Mouse (Mus musculus) embryonic facial prominence, embryonic 12.5 days (tissue): ENCODE results near the gene Smim6. TPM values are rescaled to one million over a fixed set of nuclear protein-coding genes. Genes with fewer than 3 reads are reported as not detected.

Experiments used
- ATAC-seq: fragments of 200-750 bp; cut with Nextera tagmentation; 2 replicates; pipeline ENCODE4 v1.8.0; 2017; ENCODE audit not compliant: insufficient number of reproducible peaks, insufficient read depth, low FRiP score, low TSS enrichment
- H3K27ac ChIP-seq: fragments of 300-500 bp; sonication (generic); 2 replicates; pipeline ENCODE4 v1.5.1; 2016; ENCODE audit warnings: mild to moderate bottlenecking
- H3K27me3 ChIP-seq: fragments of 300-500 bp; sonication (generic); 2 replicates; pipeline ENCODE4 v1.6.1; 2016; ENCODE audit warnings: mild to moderate bottlenecking, moderate library complexity
- H3K36me3 ChIP-seq: fragments of 300-500 bp; sonication (generic); 2 replicates; pipeline ENCODE4 v1.6.1; 2016; ENCODE audit warnings: mild to moderate bottlenecking
- H3K4me1 ChIP-seq: fragments of 300-500 bp; sonication (generic); 2 replicates; pipeline ENCODE4 v1.6.1; 2016
- H3K4me2 ChIP-seq: fragments of 300-500 bp; sonication (generic); replicated peaks from 2 replicates; pipeline ENCODE4 v1.6.1; 2016; ENCODE audit warnings: mild to moderate bottlenecking, moderate library complexity
- H3K4me3 ChIP-seq: fragments of 300-500 bp; sonication (generic); 2 replicates; pipeline ENCODE4 v1.5.1; 2016; ENCODE audit warnings: mild to moderate bottlenecking
- H3K9ac ChIP-seq: fragments of 300-500 bp; sonication (generic); 2 replicates; pipeline ENCODE4 v1.6.1; 2016; ENCODE audit warnings: mild to moderate bottlenecking, moderate library complexity
- H3K9me3 ChIP-seq: fragments of 300-500 bp; sonication (generic); 2 replicates; pipeline ENCODE4 v1.6.1; 2016; ENCODE audit warnings: mild to moderate bottlenecking, moderate library complexity
- WGBS: fragments of 180-500 bp; shearing (Covaris S2); methylation state at CpG from one replicate; pipeline ENCODE4 v1.1.7; 2016; 5-methylcytosine and 5-hydroxymethylcytosine counted together
- polyA plus RNA-seq: library from polyadenylated mRNA; unstranded; fragments of >200 nt; fragmentation: Nextera tagmentation; extraction: Ambion mirVana; gene quantifications from 2 replicates; pipeline ENCODE4 v1.2.1, GENCODE M21; 2016

Smim6 gene
- polyA plus RNA-seq, 1 experiment from 2014 or later = 1.00 TPM

- H3K4me2 ChIP-seq = no peak overlapping the region
- no peak for ATAC-seq
- no peaks in the 10 kb centered on the region for H3K9me3 ChIP-seq
- H3K27ac ChIP-seq = no peak overlapping the region
- H3K4me1 ChIP-seq = no peaks in the 10 kb centered on the region
- no peak overlapping the region for H3K4me3 ChIP-seq
- H3K27me3 ChIP-seq = no peaks in the 10 kb centered on the region
- 85% methylated on average over 5 of the region's 5 CpGs for WGBS
- H3K9ac ChIP-seq = no peak overlapping the region
- peaks cover 27% of the 10 kb centered on the region; the same call in 1 of the 2 replicates for H3K36me3 ChIP-seq
Measured at GRCm38 (mm10) chr11:115918637-115919036, 6.8 kb downstream of the Smim6 start.

- H3K9me3 ChIP-seq = no peaks in the 10 kb centered on the region
- ATAC-seq = no peak
- no peaks in the 10 kb centered on the region for H3K27me3 ChIP-seq
- no peak overlapping the region for H3K4me3 ChIP-seq
- no peaks in the 10 kb centered on the region for H3K4me1 ChIP-seq
- H3K36me3 ChIP-seq = peaks cover 29% of the 10 kb centered on the region; the same call in 1 of the 2 replicates
- 87% methylated on average over 5 of the region's 5 CpGs for WGBS
- no peak overlapping the region for H3K4me2 ChIP-seq
- no peak overlapping the region for H3K9ac ChIP-seq
- no peak overlapping the region for H3K27ac ChIP-seq
Measured at GRCm38 (mm10) chr11:115919073-115919472, 7.3 kb downstream of the Smim6 start.

- H3K9me3 ChIP-seq = no peaks in the 10 kb centered on the region
- no peak for ATAC-seq
- H3K9ac ChIP-seq = no peak overlapping the region
- 52% methylated on average over 6 of the region's 6 CpGs for WGBS
- no peak overlapping the region for H3K4me3 ChIP-seq
- no peak overlapping the region for H3K4me2 ChIP-seq
- peaks cover 29% of the 10 kb centered on the region for H3K36me3 ChIP-seq
- no peaks in the 10 kb centered on the region for H3K27me3 ChIP-seq
- H3K4me1 ChIP-seq = no peaks in the 10 kb centered on the region
- H3K27ac ChIP-seq = no peak overlapping the region
Measured at GRCm38 (mm10) chr11:115920110-115920818, 8.4 kb downstream of the Smim6 start.

- no peaks in the 10 kb centered on the region for H3K9me3 ChIP-seq
- no peak overlapping the region for H3K4me3 ChIP-seq
- H3K36me3 ChIP-seq = peaks cover 18% of the 10 kb centered on the region
- 89% methylated on average over 1 of the region's 1 CpGs for WGBS
- H3K4me1 ChIP-seq = no peaks in the 10 kb centered on the region
- H3K27me3 ChIP-seq = no peaks in the 10 kb centered on the region
- H3K4me2 ChIP-seq = no peak overlapping the region
- H3K27ac ChIP-seq = no peak overlapping the region
- ATAC-seq = no peak
- no peak overlapping the region for H3K9ac ChIP-seq
Measured at GRCm38 (mm10) chr11:115921986-115922385, 10.2 kb downstream of the Smim6 start.

GRCm38 (mm10) chr11:115929031-115929430 lies 17.2 kb downstream of the Smim6 start:
- Histone ChIP-seq H3K4me3 (no peak overlapping the region), H3K27me3 (no peaks in the 10 kb centered on the region), H3K27ac (no peak overlapping the region), H3K4me1 (peaks cover 11% of the 10 kb centered on the region), H3K9me3 (no peaks in the 10 kb centered on the region), H3K36me3 (peaks cover 27% of the 10 kb centered on the region), H3K4me2 (no peak overlapping the region), H3K9ac (no peak overlapping the region)
- ATAC-seq = no peak
- 91% methylated on average over 8 of the region's 8 CpGs for WGBS

GRCm38 (mm10) chr11:115929818-115930217 lies 18.0 kb downstream of the Smim6 start:
- Histone ChIP-seq H3K4me3 (no peak overlapping the region), H3K4me1 (peaks cover 19% of the 10 kb centered on the region), H3K27ac (no peak overlapping the region), H3K4me2 (no peak overlapping the region), H3K9me3 (no peaks in the 10 kb centered on the region), H3K27me3 (no peaks in the 10 kb centered on the region), H3K9ac (no peak overlapping the region), H3K36me3 (peaks cover 22% of the 10 kb centered on the region)
- WGBS = 62% methylated on average over 3 of the region's 3 CpGs
- no peak for ATAC-seq

GRCm38 (mm10) chr11:115931235-115931634 lies 19.4 kb downstream of the Smim6 start:
- ATAC-seq = no peak
- Histone ChIP-seq H3K27me3 (no peaks in the 10 kb centered on the region), H3K9ac (no peak overlapping the region), H3K36me3 (peaks cover 22% of the 10 kb centered on the region), H3K4me1 (peaks cover 20% of the 10 kb centered on the region), H3K4me3 (no peak overlapping the region), H3K4me2 (no peak overlapping the region), H3K27ac (no peak overlapping the region), H3K9me3 (no peaks in the 10 kb centered on the region)
- WGBS = 72% methylated on average over 3 of the region's 3 CpGs

GRCm38 (mm10) chr11:115933108-115933746 lies 21.4 kb downstream of the Smim6 start, which contains the start of the genes Sap30bp and Recql5:
Gene Sap30bp (plus strand): TSS chr11:115933282.
Gene Recql5 (minus strand): TSS chr11:115933477.
- 1% methylated on average over 28 of the region's 28 CpGs for WGBS
- no peak within 1 kb of the TSS for H3K27ac ChIP-seq

GRCm38 (mm10) chr11:115933747-115934110 lies 21.9 kb downstream of the Smim6 start:
- peak overlapping the region; percentile 89 for H3K9ac ChIP-seq
- peak; percentile 36; the same call in 1 of the 2 replicates for ATAC-seq
- H3K27me3 ChIP-seq = no peaks in the 10 kb centered on the region
- peak overlapping the region; percentile 86 for H3K4me2 ChIP-seq
- 1% methylated on average over 16 of the region's 16 CpGs for WGBS
- no peaks in the 10 kb centered on the region for H3K9me3 ChIP-seq
- H3K27ac ChIP-seq = no peak overlapping the region
- peak overlapping the region; percentile 94 for H3K4me3 ChIP-seq
- peaks cover 17% of the 10 kb centered on the region for H3K36me3 ChIP-seq
- H3K4me1 ChIP-seq = peaks cover 20% of the 10 kb centered on the region

More at GRCm38 (mm10) chr11:115933108-115933746, 21.4 kb downstream of the Smim6 start, which contains the start of the genes Sap30bp and Recql5:
- peak; percentile 97 for ATAC-seq
- H3K4me2 ChIP-seq = peak within 1 kb of the TSS; percentile 86
- peaks cover 20% of the 10 kb centered on the region for H3K4me1 ChIP-seq
- peak within 1 kb of the TSS; percentile 94 for H3K4me3 ChIP-seq
- no peaks in the 10 kb centered on the region for H3K27me3 ChIP-seq
- H3K9ac ChIP-seq = peak within 1 kb of the TSS; percentile 89
- H3K36me3 ChIP-seq = peaks cover 18% of the 10 kb centered on the region
- H3K9me3 ChIP-seq = no peaks in the 10 kb centered on the region

- no peak for ATAC-seq
- Histone ChIP-seq H3K27me3 (no peaks in the 10 kb centered on the region), H3K4me3 (no peak overlapping the region), H3K9me3 (no peaks in the 10 kb centered on the region), H3K4me2 (no peak overlapping the region), H3K36me3 (peaks cover 68% of the 10 kb centered on the region), H3K4me1 (peaks cover 1% of the 10 kb centered on the region), H3K27ac (no peak overlapping the region), H3K9ac (no peak overlapping the region)
- 44% methylated on average over 6 of the region's 6 CpGs for WGBS
Measured at GRCm38 (mm10) chr11:115939690-115940329, 28.0 kb downstream of the Smim6 start.

- ATAC-seq = no peak
- H3K27ac ChIP-seq = no peak overlapping the region
- H3K4me2 ChIP-seq = no peak overlapping the region
- 81% methylated on average over 7 of the region's 7 CpGs for WGBS
- H3K9ac ChIP-seq = no peak overlapping the region
- H3K4me3 ChIP-seq = no peak overlapping the region
- H3K36me3 ChIP-seq = peaks cover 82% of the 10 kb centered on the region
- no peaks in the 10 kb centered on the region for H3K9me3 ChIP-seq
- no peaks in the 10 kb centered on the region for H3K27me3 ChIP-seq
- H3K4me1 ChIP-seq = no peaks in the 10 kb centered on the region
Measured at GRCm38 (mm10) chr11:115941980-115942379, 30.2 kb downstream of the Smim6 start.
